18 mouse cellular contexts compared by ENCODE assay signal in the genomic region with DNA sequence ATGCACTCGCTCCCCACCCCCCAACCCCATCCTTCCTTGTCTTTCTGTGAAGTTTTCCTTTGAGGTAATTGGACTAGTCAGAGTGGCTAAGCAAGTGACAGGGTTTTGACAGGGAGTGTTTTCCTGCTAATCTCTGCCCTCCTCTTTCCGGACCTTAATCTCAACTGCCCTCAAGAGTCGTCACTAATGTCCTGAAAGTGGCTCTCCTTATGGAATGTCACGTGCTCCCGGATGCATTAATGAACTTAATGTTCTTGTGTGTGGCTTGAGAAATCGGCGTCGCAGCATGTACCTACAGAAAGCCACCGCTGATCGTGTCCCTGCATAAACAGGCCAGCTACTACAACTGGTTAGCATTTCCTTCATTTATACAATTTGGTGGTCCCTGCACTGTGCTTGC.
DNase-seq lines count a peak whose midpoint lies in the region; ATAC-seq lines count a peak whose summit lies in the region.
"Had no signal": no experiment of that assay in that cellular context is flagged by ENCODE, and none has a peak within 500 bp of the region (broad histone marks: within the 10 kb centered on the region; RNA-seq: fewer than 3 reads in every experiment).

No protein-coding gene starts in this region.

- no peak overlapping the region for H3K4me3 ChIP-seq in forebrain, embryonic 12.5 days (replicated peaks)
- H3K4me3 ChIP-seq in forebrain, embryonic 13.5 days: no peak overlapping the region
- H3K4me3 ChIP-seq: heart, embryonic 15.5 days; hindbrain, embryonic 15.5 days; limb, embryonic 10.5 days; liver, embryonic 15.5 days; neural tube, embryonic 12.5 days had no signal

- H3K4me1 ChIP-seq in forebrain, embryonic 12.5 days: peaks cover 10% of the 10 kb centered on the region
- peaks cover 6% of the 10 kb centered on the region; the same call in 1 of the 2 replicates for H3K4me1 ChIP-seq in forebrain, embryonic 13.5 days
- H3K4me1 ChIP-seq: liver, embryonic 15.5 days had no signal

- no peak overlapping the region for H3K4me2 ChIP-seq in forebrain, embryonic 12.5 days
- H3K4me2 ChIP-seq in forebrain, embryonic 13.5 days: no peak overlapping the region
- H3K4me2 ChIP-seq: heart, embryonic 15.5 days; hindbrain, embryonic 15.5 days; liver, embryonic 15.5 days; neural tube, embryonic 12.5 days had no signal

- H3K27me3 ChIP-seq in forebrain, embryonic 12.5 days: peaks cover 10% of the 10 kb centered on the region; the same call in 1 of the 2 replicates
- H3K27me3 ChIP-seq in forebrain, embryonic 13.5 days: no peaks in the 10 kb centered on the region
- H3K27me3 ChIP-seq: heart, embryonic 15.5 days; hindbrain, embryonic 15.5 days; liver, embryonic 15.5 days; neural tube, embryonic 12.5 days had no signal

- H3K36me3 ChIP-seq in forebrain, embryonic 12.5 days (replicated peaks): no peaks in the 10 kb centered on the region
- no peaks in the 10 kb centered on the region for H3K36me3 ChIP-seq in forebrain, embryonic 13.5 days (ENCODE audit: poor library complexity, severe bottlenecking)
- H3K36me3 ChIP-seq: heart, embryonic 15.5 days; hindbrain, embryonic 15.5 days; limb, embryonic 10.5 days; liver, embryonic 15.5 days; neural tube, embryonic 12.5 days had no signal

- 0 out of 2 replicates have a peak overlapping the region, but pooled peaks have one; percentile 8 for H3K27ac ChIP-seq in forebrain, embryonic 12.5 days
- H3K27ac ChIP-seq in forebrain, embryonic 13.5 days: no peak overlapping the region
- H3K27ac ChIP-seq: heart, embryonic 15.5 days; hindbrain, embryonic 15.5 days; limb, embryonic 10.5 days; liver, embryonic 15.5 days; neural tube, embryonic 12.5 days had no signal

- no peaks in the 10 kb centered on the region for H3K9me3 ChIP-seq in forebrain, embryonic 12.5 days
- H3K9me3 ChIP-seq in forebrain, embryonic 13.5 days (replicated peaks): no peaks in the 10 kb centered on the region
- H3K9me3 ChIP-seq: heart, embryonic 15.5 days; hindbrain, embryonic 15.5 days; limb, embryonic 10.5 days; liver, embryonic 15.5 days had no signal

- no peak overlapping the region for H3K9ac ChIP-seq in forebrain, embryonic 12.5 days
- H3K9ac ChIP-seq in forebrain, embryonic 13.5 days: no peak overlapping the region
- H3K9ac ChIP-seq: forebrain, postnatal 0 days; heart, embryonic 15.5 days; hindbrain, embryonic 15.5 days; liver, embryonic 15.5 days; neural tube, embryonic 12.5 days had no signal

- ATAC-seq in forebrain, embryonic 12.5 days (ENCODE audit: low FRiP score): peak; percentile 8; the same call in 1 of the 2 replicates
- ATAC-seq in forebrain, embryonic 13.5 days: no peak
- ATAC-seq: forebrain, postnatal 0 days had no signal

- 44% methylated on average over 10 of the region's 10 CpGs for WGBS in forebrain, embryonic 12.5 days
- WGBS in forebrain, embryonic 13.5 days: 40% methylated on average over 10 of the region's 10 CpGs

- DNase-seq in kidney, adult 18-20 months: peak; percentile 21
- DNase-seq in kidney, adult 9 months: no peak
- DNase-seq in lung, postnatal 36 days: peak; percentile 46
- DNase-seq in lung, postnatal 4 days: no peak
- DNase-seq in retina, embryonic 14.5 days (ENCODE audit: low spot score): peak; percentile 35
- DNase-seq in urinary bladder, postnatal 4 days (ENCODE audit: low spot score in 2 of 2): no peak
- DNase-seq: adrenal gland, postnatal 14 days; cerebellum, adult 8-10 months; embryo, embryonic 11 days; forebrain, postnatal 0 days; thymus, adult 18-20 months had no signal

Comparison
In these comparisons a context has a peak if more than half of its experiments do, and no peak if none do; other contexts are left out.
1. DNase-seq: peak in kidney, adult 18-20 months (single experiment), lung, postnatal 36 days (single experiment) and retina, embryonic 14.5 days (single experiment); none in kidney, adult 9 months (single experiment), lung, postnatal 4 days (0 of 2) and urinary bladder, postnatal 4 days (0 of 2).